Mouse (Mus musculus): ENCODE results near the gene Fcgrt.
"Not testable (repeated sequence)": the region's sequence is repeated elsewhere in the genome, so short reads cannot be mapped to it uniquely, and the experiment has no call there.

The Fcgrt gene

DNA sequence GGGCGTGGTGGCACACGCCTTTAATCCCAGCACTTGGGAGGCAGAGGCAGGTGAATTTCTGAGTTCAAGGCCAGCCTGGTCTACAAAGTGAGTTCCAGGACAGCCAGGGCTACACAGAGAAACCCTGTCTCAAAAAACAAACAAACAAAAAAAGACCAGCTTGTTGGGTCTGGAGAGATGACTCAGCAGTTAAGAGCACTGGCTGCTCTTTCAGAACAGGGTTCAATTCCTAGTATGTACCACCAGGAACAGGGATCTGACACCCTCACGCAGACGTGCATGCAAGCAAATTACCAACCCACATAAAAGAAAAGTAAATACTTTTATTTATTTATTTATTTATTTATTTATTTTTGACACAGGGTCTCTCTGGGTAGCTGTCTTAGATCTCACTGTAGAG is 6.4 kb upstream of the Fcgrt start:
- DNase-seq (ENCODE audit: low read depth, low spot score): not testable (repeated sequence)

DNA sequence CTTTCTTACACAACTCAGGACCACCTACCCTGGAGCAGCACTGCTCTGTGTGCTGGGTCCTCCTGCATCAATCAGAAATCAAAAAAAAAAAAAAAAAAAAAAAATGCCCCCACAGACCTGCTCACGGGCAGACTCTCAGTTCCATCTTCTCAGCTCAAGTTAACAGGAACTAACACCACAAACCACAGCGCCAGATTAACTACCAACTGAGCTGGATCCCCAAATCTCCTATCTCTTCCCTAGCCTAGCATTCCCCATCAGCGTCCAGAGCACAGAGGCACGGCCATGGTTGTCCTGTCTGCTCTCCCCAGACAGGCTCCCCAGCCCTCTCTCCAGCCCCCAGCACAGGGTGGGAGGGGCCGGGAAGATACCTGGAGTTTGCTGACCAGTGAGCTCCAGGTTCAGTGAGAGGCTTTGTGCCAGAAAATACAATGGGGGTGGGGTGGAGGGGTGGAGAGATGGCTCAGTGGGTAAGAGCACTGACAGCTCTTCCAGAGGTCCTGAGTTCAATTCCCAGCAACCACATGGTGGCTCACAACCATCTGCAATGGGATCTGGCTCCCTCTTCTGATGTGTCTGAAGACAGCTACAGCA is 3.5 kb upstream of the Fcgrt start:
- no peak for DNase-seq (ENCODE audit: low read depth, low spot score)

DNA sequence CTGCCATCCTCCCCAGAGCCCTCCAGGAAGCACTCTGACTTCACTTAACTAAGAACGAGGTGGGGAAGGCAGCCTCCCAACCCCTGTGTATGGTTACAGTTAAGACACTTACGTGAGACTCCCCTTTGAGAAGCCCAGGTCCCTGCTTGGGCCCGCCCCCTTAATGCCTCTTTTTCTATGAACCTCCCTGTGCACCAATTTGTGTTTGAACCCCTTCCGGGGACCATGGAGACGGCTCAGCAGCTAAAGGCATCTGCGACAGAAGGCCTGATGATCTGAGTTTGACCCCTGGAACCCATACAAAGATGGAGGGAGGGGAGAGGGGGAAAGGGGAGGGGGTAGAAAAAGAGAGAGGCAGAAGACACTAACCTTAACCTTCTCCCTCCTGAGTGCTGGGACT is 2.8 kb upstream of the Fcgrt start:
- no peak for DNase-seq (ENCODE audit: low read depth, low spot score)

DNA sequence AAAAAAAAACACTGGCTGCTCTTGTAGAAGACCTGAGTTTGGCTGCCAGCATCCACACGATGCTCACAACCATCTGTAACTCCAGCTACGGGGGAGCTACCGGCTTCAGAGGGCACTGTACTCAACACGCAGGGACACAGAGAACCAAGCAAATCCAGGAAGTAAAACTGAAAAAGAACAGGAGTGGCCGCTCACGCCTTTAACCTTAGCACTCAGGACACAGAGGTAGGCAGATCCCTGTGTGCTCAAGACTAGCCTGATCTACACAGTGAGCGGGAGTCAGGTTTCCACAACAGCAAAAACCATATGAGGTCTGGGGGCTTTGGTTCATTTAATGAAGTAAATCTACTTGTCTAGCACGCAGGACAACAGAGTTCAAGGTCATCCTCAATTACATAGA is 1.8 kb upstream of the Fcgrt start:
- no peak for DNase-seq (ENCODE audit: low read depth, low spot score)

DNA sequence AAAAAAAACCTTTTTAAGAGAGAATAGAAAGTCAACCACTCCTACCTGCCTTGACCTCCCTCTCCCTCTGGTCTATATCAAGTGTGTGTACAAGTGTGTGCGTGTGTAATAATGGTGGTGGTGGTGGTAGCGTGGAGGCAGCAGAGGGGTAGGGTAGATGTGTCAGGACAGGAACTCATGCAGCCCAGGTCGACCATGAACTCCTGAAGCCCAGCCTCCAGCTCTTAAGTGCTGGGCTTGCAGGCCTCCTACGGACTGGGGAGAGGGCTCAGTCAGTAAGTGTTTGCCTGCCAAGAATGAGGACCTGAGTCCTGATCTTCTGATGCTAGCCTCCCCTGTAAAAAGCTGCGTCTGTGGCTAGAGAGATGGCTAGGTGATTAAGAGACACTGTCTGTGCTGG is 1.3 kb upstream of the Fcgrt start:
- no peak for DNase-seq (ENCODE audit: low read depth, low spot score)

DNA sequence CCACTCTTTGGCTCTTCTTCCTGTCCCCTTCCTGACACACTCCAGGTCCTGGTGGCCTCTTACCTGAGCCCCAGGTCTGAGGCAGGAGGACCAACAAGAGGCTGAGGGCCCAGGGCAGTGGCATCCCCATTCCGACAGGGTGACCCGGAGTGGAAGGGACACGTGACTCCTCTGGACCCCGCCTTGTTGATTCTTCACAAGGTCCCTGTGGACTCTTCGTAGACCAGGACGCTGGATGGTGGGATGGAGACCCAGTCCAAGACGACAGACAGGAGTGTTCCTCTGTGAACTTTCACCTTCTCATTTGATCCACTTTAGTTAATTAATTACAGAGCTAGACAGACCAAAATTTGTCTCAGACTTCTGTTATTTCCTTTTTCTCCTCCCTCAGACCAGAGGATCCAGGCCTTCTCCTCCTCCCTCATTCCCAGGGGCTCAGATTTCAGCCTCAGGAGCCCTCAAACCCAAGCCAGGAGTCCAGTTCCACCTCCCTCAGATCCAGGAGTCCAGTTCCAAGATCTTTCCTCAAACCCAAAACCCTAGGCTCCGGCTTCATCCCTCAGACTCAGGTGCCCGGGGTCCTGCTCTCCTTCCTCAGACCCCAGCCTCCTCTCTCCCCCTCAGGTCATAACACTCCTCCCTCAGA is 588 bp downstream of the Fcgrt start:
- DNase-seq (ENCODE audit: low read depth, low spot score): no peak

DNA sequence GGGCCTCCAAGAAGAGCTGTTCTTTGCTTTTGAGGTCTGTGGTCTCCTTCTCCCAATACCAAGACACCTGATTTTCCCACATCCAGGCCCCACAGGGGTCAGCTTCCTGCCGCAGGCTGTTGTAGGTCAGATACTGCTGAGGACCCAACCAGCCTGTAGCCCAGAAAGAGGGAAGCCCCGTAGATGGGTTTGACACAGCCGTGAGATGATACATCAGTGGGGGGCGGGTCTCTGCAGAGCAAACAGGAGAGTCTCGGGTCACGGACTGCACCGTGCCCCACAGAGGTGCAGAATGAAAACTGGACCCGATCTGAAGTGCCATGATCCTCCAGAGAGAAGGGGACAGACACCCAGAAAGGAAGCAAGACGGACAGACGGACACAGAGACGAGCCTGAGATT is 1.2 kb downstream of the Fcgrt start:
- no peak for DNase-seq (ENCODE audit: low read depth, low spot score)

DNA sequence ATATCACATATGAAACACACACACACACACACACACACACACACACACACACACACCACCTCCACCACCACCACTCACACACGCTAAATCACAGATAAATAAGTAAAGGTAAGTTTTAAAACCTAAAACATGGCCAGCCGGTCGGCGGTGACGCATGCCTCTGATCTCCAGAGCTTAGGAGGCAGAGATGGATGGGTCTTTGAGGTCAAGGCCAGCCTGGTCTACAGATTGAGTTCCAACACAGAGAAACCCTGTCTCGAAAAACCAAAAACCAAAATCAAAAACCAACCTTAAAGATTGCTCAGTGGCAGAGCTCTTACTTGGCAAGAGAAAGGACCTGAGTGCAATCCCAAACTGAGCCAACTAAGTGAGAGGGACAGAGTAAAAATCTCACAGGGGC is 3.6 kb downstream of the Fcgrt start:
- DNase-seq (ENCODE audit: low read depth, low spot score): no peak

DNA sequence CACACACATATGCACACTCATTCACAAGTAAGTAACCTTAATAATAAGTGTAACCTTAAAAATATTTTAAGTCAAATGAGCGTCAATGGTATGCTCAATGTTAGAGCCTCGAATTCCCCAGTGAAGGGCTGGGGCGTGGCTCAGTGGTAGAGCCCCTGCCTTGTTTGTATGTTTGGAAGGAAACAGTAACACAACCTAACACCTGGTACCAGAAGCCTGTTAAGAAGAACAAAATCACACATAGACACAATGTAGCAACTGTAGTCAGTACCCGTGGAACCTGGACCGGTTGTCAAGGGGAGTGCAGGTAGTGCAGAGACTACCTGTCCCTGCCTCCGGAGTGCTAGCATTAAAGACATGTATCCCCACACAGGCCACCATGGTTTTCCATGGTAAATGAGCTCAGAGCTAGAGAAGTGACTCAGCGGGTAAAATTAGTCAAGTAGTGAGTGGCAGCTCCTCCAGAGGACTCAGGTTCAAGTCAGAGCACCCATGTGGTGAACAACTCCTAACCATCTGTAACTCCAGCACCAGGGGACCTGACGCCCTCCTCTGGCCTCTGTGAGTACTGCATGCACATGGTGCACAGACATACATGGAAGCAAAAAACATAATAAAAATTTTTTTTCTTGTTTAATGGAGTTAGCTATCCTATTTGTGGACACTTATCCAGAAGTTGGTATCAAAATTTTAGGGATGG is 5.0 kb downstream of the Fcgrt start:
- DNase-seq (ENCODE audit: low read depth, low spot score): peak; percentile 46

DNA sequence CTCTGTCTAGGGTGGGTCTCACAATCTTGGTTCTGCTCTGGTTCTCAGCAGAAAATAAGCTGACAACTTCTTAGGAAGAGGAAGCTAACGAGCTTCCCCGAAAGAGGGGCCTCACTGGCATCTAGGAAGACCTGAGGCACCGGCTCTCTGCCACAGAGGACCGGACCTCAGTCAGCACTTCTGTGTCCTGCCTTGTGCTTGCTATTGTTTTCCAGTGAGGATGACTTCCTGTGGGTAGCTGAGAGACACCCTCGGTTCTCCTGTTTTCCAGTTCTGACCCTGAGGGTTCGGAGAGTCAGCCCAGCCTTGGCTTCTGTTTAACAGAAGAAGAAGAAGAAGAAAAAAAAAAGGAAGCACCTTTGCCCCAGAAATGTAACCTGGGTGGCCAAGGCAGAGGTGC is 6.2 kb downstream of the Fcgrt start:
- DNase-seq (ENCODE audit: low read depth, low spot score): no peak

DNA sequence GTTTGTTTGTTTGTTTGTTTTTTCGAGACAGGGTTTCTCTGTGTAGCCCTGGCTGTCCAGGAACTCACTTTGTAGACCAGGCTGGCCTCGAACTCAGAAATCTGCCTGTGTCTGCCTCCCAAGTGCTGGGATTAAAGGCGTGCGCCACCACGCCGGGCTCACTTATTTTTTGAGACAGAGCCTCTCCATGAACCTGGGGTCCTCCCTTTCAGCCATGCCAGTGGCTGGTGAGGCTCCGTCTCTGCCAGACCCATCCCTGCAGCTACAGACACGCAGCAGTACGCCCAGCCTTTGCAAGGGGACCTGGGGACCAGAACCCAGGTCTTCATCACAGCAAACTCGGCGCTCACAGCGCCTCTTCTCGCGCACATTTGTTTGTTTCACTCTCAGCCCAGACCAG is 7.7 kb downstream of the Fcgrt start:
- not testable (repeated sequence) for DNase-seq (ENCODE audit: low read depth, low spot score)

DNA sequence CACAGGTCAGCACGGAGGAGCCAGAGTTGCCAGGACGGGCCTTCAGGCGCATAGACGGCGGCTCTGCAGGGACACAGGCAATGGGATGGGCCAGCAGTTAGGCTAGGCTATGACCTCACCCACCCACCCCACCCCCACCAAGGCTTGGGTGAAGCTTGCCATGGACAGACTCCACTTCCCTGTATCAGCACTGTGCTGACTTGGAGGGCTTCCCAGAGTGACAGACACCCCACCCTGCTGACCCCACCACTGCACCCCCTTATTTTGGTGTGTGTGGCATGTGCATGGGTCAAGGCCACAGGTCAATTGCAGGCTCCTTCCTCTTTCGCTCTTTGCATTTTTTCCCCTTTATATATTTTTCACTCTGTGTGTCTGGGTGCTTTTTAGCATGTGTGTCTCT is 8.3 kb downstream of the Fcgrt start:
- DNase-seq (ENCODE audit: low read depth, low spot score): no peak

DNA sequence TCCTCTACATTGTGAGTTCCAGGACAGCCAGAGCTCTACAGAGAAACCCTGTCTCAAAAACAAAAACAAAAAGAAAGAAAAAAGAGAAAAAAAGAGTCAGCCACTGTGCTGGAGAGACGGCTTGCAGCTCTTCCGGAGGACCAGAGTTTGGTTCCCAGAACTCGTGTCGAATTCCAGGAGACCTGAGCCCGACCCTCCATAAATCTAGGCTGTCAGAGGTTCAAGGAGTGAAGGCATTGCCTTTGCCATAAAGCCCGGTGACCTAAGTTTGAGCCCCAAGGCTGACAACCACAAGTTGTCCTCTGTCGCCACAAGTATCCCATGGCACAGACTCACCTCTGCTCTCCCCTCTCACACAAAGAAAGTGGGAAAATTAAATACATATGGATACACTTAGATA is 9.5 kb downstream of the Fcgrt start:
- DNase-seq (ENCODE audit: low read depth, low spot score): no peak

DNA sequence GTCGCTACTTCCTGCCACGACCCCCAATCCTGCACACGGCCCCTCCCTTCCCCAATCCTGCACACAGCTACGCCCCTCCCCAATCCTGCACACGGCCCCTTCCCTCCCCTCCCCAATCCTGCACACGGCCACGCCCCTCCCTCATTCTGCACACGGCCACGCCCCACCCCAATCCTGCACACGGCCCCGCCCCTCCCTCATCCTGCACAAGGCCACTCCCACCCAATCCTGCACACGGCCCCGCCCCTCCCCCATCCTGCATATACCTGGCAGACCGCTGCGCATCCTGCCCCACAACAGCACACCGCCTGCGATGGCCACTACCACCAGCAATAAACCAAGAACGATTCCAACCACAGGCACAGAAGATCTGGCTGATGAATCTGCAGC is 10.1 kb downstream of the Fcgrt start:
- peak; percentile 58 for DNase-seq (ENCODE audit: low read depth, low spot score)

DNA sequence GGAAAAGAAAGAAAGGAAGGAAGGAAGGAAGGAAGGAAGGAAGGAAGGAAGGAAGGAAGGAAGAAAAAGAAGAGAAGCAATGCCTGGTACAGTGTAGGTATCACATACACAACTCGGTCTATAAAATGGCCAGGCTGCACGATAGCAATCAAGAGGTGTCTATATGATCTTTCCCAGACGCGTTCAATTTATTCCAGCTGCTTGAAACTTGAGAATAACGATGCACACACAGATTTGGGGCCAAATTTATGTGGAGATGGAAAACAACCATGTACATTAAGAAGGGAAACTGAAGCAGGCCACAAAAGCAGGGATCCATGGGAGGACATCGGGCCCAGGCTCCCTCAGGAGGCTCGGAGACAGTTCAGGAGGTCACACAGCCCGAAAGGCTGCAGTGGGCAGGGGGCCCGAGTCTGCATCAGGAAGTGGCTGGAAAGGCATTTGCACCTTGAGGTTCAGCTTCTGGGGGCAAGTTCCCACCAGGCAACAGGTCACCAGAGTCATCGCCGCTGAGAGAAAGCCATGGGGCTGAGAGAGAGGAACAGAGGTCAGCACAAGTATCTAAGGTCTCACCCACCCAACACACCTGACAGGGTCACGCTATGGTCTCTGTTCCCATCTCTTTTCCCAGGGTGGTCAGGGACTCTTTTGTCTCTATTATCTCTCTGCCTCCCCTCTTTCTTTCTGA is 10.7 kb downstream of the Fcgrt start:
- no peak for DNase-seq (ENCODE audit: low read depth, low spot score)

DNA sequence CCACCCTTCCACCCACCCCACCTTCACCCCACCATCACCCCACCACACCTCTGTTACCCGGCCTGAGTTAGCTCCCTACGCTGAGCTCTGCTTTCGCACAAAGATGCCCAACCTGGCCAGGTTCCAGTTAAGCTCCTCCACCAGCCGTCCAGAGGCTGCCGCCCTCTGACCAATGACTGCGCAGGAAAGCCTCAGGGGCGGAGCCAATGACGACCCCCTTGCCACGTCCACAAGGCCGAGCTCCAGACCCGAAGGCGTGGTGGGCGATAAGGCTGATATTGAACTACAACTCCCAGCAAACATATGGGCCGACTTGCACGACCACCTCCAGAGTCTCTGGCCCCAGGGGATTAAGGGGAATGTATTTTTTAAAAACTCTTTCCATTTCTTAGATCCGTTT is 11.6 kb downstream of the Fcgrt start, which contains the start of gene Rcn3:
TSS of gene Rcn3 (minus strand) at position 174 of the 400 bp plus-strand sequence.
- DNase-seq (ENCODE audit: low read depth, low spot score): no peak

DNA sequence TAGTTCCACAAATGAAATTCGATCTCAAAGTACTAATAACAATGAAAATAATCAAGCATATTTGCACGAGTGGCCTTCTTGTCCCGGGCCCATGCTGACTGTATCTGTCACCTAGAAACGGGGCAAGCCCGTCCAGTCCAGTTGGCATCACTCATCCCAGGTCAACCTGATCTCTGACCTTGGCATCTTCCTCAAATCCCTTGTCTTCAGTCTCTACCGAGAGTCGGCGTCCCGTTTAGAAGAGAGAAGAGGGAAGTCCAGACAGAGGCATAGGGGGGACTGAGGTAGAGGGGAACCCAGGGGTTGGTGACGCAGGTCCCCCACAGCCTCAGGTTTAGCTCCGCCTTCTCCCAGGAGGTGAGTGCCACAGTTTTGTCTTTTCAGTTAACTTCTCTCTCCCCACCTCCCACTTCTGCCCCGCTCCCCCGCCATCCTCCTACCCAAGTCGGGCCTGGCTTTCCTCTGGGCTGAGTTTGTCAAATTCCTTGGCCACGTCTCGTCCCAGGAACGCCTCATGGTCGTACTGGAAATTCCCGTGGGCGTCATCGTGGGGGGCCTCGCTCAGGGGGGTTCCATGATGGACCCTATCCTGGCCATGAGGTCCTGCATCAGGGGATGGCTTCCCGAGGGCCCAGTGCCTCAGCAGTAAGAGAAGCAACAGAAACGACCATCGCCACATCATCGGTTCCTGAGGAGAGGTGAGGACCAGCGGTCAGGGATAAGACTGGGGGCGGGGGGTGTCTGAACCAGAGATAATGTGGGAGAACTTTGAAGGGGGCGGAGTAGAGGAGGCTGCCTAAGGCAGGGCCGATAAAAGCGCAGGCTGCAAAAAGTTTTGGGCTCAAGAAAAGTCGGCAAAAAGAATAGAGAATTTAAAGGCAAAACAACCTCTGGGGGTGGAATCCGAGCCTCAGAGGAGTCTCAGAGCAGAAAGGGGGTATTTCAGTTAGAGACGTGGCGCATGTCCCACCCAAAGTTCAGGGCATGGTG is 12.4 kb downstream of the Fcgrt start:
- no peak for DNase-seq (ENCODE audit: low read depth, low spot score)

DNA sequence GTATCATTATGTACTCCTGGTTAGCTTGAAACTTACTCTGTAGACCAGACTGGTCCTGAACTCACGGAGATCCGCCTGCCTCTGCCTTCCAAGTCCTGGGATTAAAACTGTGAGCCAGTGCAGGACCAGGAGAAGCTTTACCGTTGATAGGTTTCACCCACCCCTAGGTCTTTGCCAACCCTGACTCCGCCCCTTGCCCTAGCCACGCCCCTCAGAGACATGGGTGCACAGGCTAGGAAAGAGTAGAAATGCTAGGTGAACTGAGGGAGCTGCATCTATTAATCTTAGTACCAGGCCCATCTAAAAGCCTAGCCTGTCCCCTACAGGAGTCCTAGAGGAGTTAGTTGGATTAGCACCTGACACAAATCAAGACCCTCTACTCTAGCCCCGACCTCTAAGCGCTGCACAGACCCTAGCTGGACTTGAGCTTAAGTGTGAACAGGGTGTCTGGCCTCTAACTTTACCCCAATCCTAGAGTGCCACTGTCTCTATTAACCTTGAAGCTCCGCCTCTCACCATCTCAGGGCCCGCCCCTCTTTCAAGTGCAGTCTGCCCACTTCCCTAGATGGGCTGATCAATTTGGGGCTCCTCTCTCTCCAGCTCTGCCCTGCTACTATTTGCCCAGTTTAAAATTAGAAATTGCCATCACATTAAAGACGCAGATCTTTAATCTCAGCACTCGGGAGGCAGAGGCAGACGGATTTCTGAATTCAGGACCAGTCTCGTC is 13.2 kb downstream of the Fcgrt start:
- DNase-seq (ENCODE audit: low read depth, low spot score): peak; percentile 53

DNA sequence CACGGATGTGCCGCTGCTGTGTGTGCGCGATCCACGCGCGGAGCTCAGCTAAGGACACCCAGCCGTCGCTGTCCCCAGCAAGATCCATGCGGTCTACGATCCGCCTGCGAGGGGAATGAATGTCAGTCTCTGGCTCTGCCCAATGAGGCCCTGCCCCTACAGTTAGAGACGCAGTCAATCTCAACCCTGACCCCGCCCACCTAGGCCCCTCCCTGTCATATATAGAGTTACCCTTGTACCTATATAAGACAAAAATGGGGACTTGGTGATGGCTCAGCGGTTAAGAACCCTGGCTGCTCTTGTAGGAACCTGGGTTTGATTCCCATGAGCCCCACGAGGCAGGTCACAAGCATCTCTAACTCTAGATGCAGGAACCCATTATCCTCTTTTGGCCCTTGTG is 15.1 kb downstream of the Fcgrt start:
- DNase-seq (ENCODE audit: low read depth, low spot score): no peak

DNA sequence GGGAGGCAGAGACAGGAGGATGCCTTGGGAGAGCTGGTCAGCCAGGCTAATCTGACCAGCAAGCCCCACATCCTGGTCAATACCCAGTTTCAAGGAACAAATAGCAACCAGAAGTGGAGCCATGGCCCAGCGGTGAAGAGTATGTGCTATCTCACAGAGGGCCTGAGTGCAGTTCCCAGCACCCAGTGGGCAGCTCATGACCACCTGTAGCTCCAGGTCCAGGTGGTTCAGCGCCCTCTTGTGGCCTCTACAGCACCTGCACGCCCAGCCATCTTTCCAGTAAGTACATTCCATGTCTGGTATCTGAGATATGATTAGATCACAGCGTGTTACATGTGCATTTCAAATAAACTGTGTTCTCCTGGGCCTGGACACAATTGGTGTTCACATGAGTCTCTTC is 17.6 kb downstream of the Fcgrt start:
- DNase-seq (ENCODE audit: low read depth, low spot score): peak; percentile 40
